Mouse (Mus musculus) forelimb bud, embryonic 11.5 days (tissue): Measurements from ENCODE around the gene Whrn.

Experiments
- DNase-seq: peaks from one replicate; pipeline ENCODE4 v3.0.0-alpha.2; 2012; ENCODE audit warnings: low read depth, low spot score

The Whrn gene

GRCm38 (mm10) chr4:63495915-63496278 lies at the start of gene Whrn:
TSS of gene Whrn (minus strand) at chr4:63495991.
- peak; percentile 78 for DNase-seq

- DNase-seq: no peak
These were observed 49.6 kb upstream of the Whrn start for GRCm38 (mm10) chr4:63545231-63545958.

GRCm38 (mm10) chr4:63544494-63545230 lies 48.9 kb upstream of the Whrn start, which contains the start of gene Atp6v1g1:
TSS of gene Atp6v1g1 (plus strand) at chr4:63544772.
- DNase-seq: peak; percentile 97

- no peak for DNase-seq
These were observed 48.1 kb upstream of the Whrn start for GRCm38 (mm10) chr4:63543746-63544493.

- DNase-seq: no peak
These were observed 46.4 kb upstream of the Whrn start for GRCm38 (mm10) chr4:63542209-63542608.

- no peak for DNase-seq
These were observed 41.8 kb upstream of the Whrn start for GRCm38 (mm10) chr4:63537602-63538001.

- no peak for DNase-seq
These were observed 34.6 kb upstream of the Whrn start for GRCm38 (mm10) chr4:63530409-63530808.

GRCm38 (mm10) chr4:63528946-63529345 lies 33.2 kb upstream of the Whrn start:
- no peak for DNase-seq

- no peak for DNase-seq
These were observed 29.7 kb upstream of the Whrn start for GRCm38 (mm10) chr4:63525514-63525913.

GRCm38 (mm10) chr4:63521813-63522419 lies 26.1 kb upstream of the Whrn start:
- DNase-seq: no peak

- DNase-seq: no peak
These were observed 19.2 kb upstream of the Whrn start for GRCm38 (mm10) chr4:63515021-63515420.

- no peak for DNase-seq
These were observed 18.7 kb upstream of the Whrn start for GRCm38 (mm10) chr4:63514454-63514984.

- no peak for DNase-seq
These were observed 17.1 kb upstream of the Whrn start for GRCm38 (mm10) chr4:63512921-63513320.

- DNase-seq: peak; percentile 65
These were observed 12.4 kb upstream of the Whrn start for GRCm38 (mm10) chr4:63508232-63508631.

- DNase-seq: no peak
These were observed 11.7 kb upstream of the Whrn start for GRCm38 (mm10) chr4:63507478-63507877.

- DNase-seq: no peak
These were observed 8.2 kb upstream of the Whrn start for GRCm38 (mm10) chr4:63503949-63504348.

GRCm38 (mm10) chr4:63501050-63501449 lies 5.3 kb upstream of the Whrn start:
- no peak for DNase-seq

GRCm38 (mm10) chr4:63498346-63498745 lies 2.6 kb upstream of the Whrn start:
- no peak for DNase-seq

- DNase-seq: no peak
These were observed 521 bp upstream of the Whrn start for GRCm38 (mm10) chr4:63496312-63496711.

- DNase-seq: peak; percentile 46
These were observed 550 bp downstream of the Whrn start for GRCm38 (mm10) chr4:63494967-63495914.
